Mouse (Mus musculus) c-Kit-positive CD71-negative TER-119-negative erythroid progenitor cells, embryonic 14.5 days (primary cell): ENCODE data around the gene Npas1.

Source experiments
- DNase-seq: peaks from one replicate; pipeline ENCODE4 v3.0.0-alpha.2; 2013; ENCODE audit warnings: low read depth

The Npas1 gene

GRCm38 (mm10) chr7:16477628-16478027 is at the start of gene Npas1:
Gene Npas1, minus strand, starts transcription at chr7:16477728.
- no peak for DNase-seq

- DNase-seq = no peak
Observed at GRCm38 (mm10) chr7:16525995-16526394, 48.5 kb upstream of the Npas1 start.

DNA sequence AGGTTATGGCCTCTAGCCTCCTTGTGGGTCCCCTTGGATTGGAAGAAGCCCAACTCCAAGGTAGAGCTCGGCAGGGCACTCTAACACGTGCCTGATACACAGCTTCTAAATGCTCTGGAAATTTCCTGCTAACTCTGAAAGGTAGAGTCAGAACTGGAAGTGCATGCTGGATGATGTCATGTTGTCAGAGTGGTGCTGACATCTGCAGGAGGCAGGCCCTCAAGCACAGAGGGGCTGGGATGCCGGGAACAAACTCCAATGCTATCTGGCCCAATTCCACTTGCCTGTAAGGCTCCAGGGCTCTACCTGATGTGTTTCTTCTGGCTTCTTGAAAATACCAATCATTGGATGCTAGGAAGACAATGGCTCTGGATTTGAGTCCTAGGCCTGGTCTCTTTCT is 47.9 kb upstream of the Npas1 start:
- DNase-seq = no peak

DNA sequence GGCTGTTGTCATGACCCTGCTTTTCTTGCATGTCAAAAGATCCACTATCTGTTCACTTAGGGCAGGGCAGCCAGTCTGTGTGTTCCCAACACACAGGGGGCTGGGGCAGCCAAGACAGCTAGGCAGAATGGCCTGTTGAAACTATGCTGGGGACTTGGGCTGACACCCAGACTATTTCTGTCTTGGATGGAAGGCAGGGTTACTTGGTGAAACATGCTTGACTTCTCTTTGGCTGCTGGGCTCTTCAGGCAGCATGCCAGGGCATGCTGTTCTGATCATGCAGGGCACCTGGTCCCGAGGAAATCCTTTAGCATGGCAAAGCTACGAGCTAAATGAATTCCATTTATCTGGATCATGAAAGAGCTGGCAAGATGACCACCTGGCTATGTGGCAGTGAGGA is 46.8 kb upstream of the Npas1 start:
- no peak for DNase-seq

GRCm38 (mm10) chr7:16519310-16519709 is 41.8 kb upstream of the Npas1 start:
- DNase-seq = no peak

DNA sequence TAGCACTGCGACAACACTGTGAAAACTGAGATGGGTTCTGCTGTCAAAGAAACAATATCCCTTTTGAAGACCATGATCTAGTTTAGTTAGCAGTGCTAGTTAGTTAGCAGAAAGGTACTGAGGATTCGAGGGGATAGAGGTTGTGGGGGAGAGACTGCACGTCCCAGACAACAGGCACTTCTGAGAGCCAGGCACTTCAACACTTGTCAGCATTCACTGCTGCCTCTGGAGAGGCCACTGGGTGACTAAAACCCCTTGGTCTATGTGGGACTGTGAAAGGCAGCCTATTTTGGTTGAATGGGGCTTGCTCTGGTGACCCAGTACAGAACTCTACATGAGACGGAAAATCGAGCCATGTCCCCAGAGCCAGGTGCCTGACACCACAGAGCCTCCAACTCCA is 39.7 kb upstream of the Npas1 start:
- DNase-seq = no peak

GRCm38 (mm10) chr7:16507284-16507683 is 29.8 kb upstream of the Npas1 start:
- peak; percentile 48 for DNase-seq

GRCm38 (mm10) chr7:16505226-16505593 is 27.7 kb upstream of the Npas1 start:
- DNase-seq = no peak

GRCm38 (mm10) chr7:16504573-16505225 is 27.2 kb upstream of the Npas1 start:
- DNase-seq = no peak

GRCm38 (mm10) chr7:16501571-16501970 is 24.0 kb upstream of the Npas1 start:
- no peak for DNase-seq

DNA sequence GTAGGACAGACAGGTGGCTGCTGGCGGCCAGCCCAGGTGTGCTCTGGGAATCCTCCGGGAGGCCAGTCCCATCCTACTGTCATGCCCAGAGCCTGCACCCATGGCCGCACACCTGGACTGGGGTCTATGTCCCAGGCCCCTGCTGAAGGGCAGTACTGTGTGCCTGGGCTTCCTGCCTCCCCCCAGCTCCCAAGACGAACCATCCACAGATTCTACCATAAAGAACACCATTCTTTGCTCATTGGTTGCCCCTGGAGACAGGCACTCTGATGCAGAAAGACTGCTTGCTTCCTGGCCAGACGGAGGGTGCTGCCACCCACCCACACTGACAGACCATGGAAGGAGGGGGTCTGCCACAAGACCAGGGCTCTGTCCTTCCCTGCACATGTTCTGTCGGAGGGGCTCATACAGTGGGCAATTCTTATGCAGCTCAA is 22.2 kb upstream of the Npas1 start:
- DNase-seq = no peak

GRCm38 (mm10) chr7:16496260-16496659 is 18.7 kb upstream of the Npas1 start:
- no peak for DNase-seq

GRCm38 (mm10) chr7:16493361-16493760 is 15.8 kb upstream of the Npas1 start:
- DNase-seq = no peak

- no peak for DNase-seq
Observed at GRCm38 (mm10) chr7:16492211-16492610, 14.7 kb upstream of the Npas1 start.

DNA sequence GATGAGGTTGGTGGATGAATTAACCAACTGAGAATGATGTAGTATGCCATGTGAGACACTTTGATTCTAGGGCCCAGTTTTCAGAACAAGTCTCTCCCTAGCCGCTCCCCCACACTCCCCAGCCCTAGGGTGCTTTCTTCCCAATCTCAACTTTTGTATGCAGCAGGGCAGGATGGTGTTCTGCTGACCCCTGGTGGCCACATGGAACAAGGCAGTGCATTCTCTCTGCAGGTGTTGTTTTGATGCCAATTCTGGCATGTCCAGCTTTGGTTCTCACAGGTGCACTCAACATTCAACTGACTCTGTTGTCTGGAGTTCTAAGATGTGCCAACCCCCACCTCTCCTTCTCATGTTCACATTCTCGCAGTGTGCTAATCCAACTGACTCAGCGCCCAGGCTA is 14.2 kb upstream of the Npas1 start:
- DNase-seq = peak; percentile 50

GRCm38 (mm10) chr7:16489948-16490347 is 12.4 kb upstream of the Npas1 start:
- no peak for DNase-seq

DNA sequence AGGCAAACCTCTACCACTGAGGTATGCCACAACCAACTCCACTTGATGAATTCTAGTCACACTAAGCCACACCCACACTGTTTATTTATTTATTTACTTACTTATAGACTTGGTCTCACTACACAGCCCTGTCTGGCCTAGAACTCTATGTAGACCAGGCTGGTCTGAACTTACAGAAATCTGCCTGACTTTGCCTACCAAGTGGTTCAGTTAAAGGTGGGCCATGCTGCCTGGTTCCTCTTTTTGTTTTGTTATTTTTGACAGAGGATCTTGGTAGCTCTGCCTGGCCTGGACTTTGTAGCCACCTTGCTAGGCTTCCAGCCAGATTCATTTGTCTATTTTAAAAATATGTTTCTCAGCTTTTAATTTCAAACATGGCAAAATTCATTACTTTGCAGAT is 11.3 kb upstream of the Npas1 start:
- DNase-seq = no peak

GRCm38 (mm10) chr7:16476600-16476989 is 933 bp downstream of the Npas1 start:
- no peak for DNase-seq

DNA sequence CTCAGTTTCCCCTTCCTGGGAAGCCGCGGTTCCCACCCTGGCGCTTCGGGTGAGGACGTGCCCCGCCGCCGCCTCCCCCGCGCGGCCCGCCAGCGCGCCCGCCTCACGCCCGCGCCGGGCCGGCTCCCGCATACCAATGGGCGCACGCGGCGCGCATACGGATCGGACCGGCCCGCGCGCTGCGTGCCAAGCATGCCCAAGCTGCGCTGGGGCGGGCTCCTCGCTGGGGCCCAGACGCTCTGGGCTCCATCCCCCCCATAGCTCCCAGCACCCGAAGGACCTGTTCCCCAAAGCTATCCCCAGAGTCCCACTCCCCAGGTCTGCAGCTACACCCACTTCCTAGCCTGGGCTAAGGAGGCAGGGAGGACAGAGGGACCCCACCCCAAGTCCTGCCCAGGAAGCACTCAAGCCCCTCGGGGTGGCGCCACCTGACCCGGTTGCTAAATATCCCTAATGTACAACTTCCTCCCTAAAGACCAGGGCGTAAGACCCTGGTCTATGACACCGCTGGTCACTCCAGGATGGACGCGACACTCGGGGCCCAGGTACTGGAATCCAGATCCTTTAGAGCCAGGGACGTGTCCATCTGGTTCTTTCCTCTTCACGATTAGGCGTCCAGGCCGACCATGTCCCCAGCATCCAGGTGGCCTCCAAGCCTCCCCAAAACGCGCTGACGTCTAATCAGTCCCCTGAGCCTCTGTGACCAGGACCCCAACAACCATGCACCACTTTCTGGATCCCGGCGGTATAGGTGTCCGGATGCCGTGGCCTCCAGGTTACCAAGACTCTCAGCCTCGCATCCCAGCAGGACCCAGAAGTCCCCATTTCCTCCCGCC is 1.5 kb downstream of the Npas1 start:
- no peak for DNase-seq

- no peak for DNase-seq
Observed at GRCm38 (mm10) chr7:16475321-16475720, 2.2 kb downstream of the Npas1 start.

GRCm38 (mm10) chr7:16474445-16474844 is 3.1 kb downstream of the Npas1 start:
- no peak for DNase-seq

GRCm38 (mm10) chr7:16473847-16474246 is 3.7 kb downstream of the Npas1 start:
- no peak for DNase-seq

- no peak for DNase-seq
Observed at GRCm38 (mm10) chr7:16472116-16472709, 5.3 kb downstream of the Npas1 start.
